Mouse (Mus musculus): ENCODE measurements around the gene Scn11a. TPM values are rescaled to one million over a fixed set of nuclear protein-coding genes. Genes with fewer than 3 reads are reported as not detected.

Scn11a gene
- total RNA-seq (2014; rRNA removed) (0.46 and 0.57 TPM in 2 replicates), polyA plus RNA-seq (2015; fragmentation: Nextera tagmentation; extraction: Ambion mirVana) (0.05 and 0.21 TPM in 2 replicates)

DNA sequence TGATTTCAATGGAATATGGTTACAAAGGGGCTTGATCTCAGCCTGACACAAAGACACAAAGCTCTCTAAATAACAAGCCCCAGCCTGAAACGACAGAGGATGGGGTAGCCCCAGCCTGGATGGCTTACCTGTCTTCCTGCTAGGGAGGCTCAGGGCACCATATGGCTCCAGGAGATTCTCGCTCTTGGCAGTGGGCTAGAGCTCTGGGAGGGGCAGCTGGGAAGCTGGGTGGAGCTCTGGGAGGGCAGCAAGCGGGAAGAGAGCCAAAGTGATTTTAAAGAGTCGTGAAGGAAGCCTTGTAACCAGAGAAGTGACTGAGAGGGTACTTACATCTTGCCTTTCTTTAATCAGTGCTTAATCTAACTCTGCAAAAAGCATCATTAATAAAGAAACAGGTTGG, at the start of gene Scn11a:
TSS of gene Scn11a (minus strand) at position 160 of the 400 bp plus-strand sequence.
- no peaks in the 10 kb centered on the region for H3K4me1 ChIP-seq (ENCODE audit: insufficient read depth)
- DNase-seq: no peak
- H3K27ac ChIP-seq (ENCODE audit: low read depth, low read length): no peak within 1 kb of the TSS
- no peaks in the 10 kb centered on the region for H3K9me3 ChIP-seq (ENCODE audit: low read length)
- H3K9ac ChIP-seq: no peak within 1 kb of the TSS
- H3K27me3 ChIP-seq (ENCODE audit: insufficient read depth, low read length): no peaks in the 10 kb centered on the region
- H3K4me2 ChIP-seq (ENCODE audit: low read depth): no peak within 1 kb of the TSS
- H3K4me3 ChIP-seq (ENCODE audit: low read depth, low read length): no peak within 1 kb of the TSS
- no peak for ATAC-seq
- WGBS: 28% methylated on average over 4 of the region's 4 CpGs
- TF ChIP-seq CTCF (IDR thresholded peaks at IDR 0.05; ENCODE audit: low read depth): no peak
- no peaks in the 10 kb centered on the region for H3K36me3 ChIP-seq (ENCODE audit: insufficient read depth)

- 71% methylated on average over 8 of the region's 8 CpGs for WGBS
- H3K9ac ChIP-seq: no peak overlapping the region
Observed at GRCm38 (mm10) chr9:119854170-119854569, 28.9 kb upstream of the Scn11a start.

DNA sequence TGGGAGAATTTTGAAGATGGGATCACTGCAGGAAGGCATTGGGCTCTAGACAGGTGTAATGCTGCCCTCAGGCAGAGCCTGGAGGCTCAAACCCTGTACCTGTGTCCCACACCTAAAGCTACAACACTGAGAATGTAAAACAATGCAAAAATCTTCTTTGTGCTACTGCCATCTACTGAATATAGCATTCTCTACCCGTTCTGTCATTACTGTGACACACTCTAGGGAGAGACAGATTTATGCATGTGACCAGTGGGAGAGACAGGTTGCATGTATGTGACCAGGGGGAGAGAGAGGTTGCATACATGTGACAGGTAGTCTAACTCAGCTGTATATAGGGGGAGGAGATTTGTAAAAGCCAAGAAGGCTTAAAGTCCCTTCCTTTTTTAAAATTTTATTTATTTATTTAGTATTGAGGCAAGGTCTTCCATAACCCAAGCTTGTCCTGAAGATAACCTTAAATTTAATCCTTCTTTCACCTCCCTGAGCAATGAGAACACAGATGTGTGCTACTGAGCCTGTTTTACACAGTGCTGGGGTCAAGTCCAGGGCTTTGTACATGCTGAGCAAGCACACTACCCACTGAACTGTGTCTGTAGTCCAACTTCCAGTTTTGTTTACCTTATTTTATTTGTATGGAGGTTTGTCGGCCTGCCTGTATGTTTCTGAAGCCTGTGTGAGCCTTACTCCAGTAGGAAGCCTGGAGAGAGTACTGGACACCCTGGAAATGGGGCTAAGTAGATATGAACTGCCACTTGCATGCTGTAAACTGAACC, 28.0 kb upstream of the Scn11a start:
- peak; percentile 49 for TF ChIP-seq CTCF (IDR thresholded peaks at IDR 0.05; ENCODE audit: low read depth)
- Histone ChIP-seq H3K27me3 (ENCODE audit: insufficient read depth, low read length) (no peaks in the 10 kb centered on the region), H3K27ac (ENCODE audit: low read depth, low read length) (0 out of 2 replicates have a peak overlapping the region, but pooled peaks have one; percentile 15), H3K4me2 (ENCODE audit: low read depth) (no peak overlapping the region), H3K9me3 (ENCODE audit: low read length) (0 out of 2 replicates have a peak, but pooled peaks cover 7% of the 10 kb centered on the region), H3K4me3 (ENCODE audit: low read depth, low read length) (no peak overlapping the region), H3K4me1 (ENCODE audit: insufficient read depth) (0 out of 2 replicates have a peak, but pooled peaks cover 3% of the 10 kb centered on the region), H3K36me3 (ENCODE audit: insufficient read depth) (no peaks in the 10 kb centered on the region), H3K9ac (no peak overlapping the region)
- DNase-seq (no peak), ATAC-seq (peak; percentile 54; the same call in 1 of the 2 replicates)
- WGBS: 64% methylated on average over 2 of the region's 2 CpGs

More at GRCm38 (mm10) chr9:119854170-119854569, 28.9 kb upstream of the Scn11a start:
- Histone ChIP-seq H3K4me3 (ENCODE audit: low read depth, low read length) (no peak overlapping the region), H3K27ac (ENCODE audit: low read depth, low read length) (no peak overlapping the region), H3K4me1 (ENCODE audit: insufficient read depth) (0 out of 2 replicates have a peak, but pooled peaks cover 3% of the 10 kb centered on the region), H3K4me2 (ENCODE audit: low read depth) (no peak overlapping the region), H3K36me3 (ENCODE audit: insufficient read depth) (no peaks in the 10 kb centered on the region), H3K9me3 (ENCODE audit: low read length) (0 out of 2 replicates have a peak, but pooled peaks cover 7% of the 10 kb centered on the region), H3K27me3 (ENCODE audit: insufficient read depth, low read length) (no peaks in the 10 kb centered on the region)
- DNase-seq (no peak), ATAC-seq (no peak)
- TF ChIP-seq CTCF (IDR thresholded peaks at IDR 0.05; ENCODE audit: low read depth): no peak

DNA sequence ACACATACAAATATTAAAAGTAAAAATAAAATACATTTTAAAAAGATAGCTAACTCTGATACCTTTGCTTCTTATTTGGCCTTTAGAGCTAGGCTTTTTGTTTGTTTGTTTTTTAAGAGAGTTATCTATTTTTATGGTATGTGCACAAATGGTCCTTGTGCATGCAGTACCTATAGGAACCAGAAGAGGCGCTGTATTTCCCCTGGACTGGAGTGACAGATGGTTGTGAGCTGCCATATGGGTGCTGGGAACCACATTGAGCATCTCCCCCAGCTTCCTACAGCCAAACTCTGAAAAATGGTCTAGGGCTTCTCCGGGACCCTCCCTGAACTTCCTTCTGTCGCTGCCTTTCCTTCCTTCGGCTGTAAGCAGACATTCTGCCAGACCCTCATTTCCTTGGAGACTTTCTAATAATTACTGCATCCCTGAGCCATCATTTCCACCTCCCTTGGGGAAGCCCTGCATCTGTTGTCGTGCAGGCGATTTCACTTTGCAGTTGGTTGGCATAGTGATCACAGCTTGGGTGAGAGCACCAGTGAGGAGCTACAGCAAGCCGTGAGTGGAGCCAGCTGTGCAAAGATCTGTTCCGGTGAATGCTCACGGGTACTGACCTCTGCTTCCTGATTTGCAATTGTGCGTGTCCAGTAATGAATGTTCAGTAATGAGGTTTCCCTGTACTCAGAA, 27.2 kb upstream of the Scn11a start:
- Histone ChIP-seq H3K9ac (no peak overlapping the region), H3K4me2 (ENCODE audit: low read depth) (no peak overlapping the region), H3K4me1 (ENCODE audit: insufficient read depth) (0 out of 2 replicates have a peak, but pooled peaks cover 3% of the 10 kb centered on the region), H3K27ac (ENCODE audit: low read depth, low read length) (0 out of 2 replicates have a peak overlapping the region, but pooled peaks have one; percentile 15), H3K27me3 (ENCODE audit: insufficient read depth, low read length) (no peaks in the 10 kb centered on the region), H3K36me3 (ENCODE audit: insufficient read depth) (no peaks in the 10 kb centered on the region), H3K9me3 (ENCODE audit: low read length) (0 out of 2 replicates have a peak, but pooled peaks cover 6% of the 10 kb centered on the region), H3K4me3 (ENCODE audit: low read depth, low read length) (no peak overlapping the region)
- peak; percentile 78 for ATAC-seq
- peak; percentile 68 for DNase-seq
- TF ChIP-seq CTCF (IDR thresholded peaks at IDR 0.05; ENCODE audit: low read depth): peak; percentile 57
- 43% methylated on average over 10 of the region's 10 CpGs for WGBS

GRCm38 (mm10) chr9:119849214-119849613, 24.0 kb upstream of the Scn11a start:
- Histone ChIP-seq H3K4me3 (ENCODE audit: low read depth, low read length) (no peak overlapping the region), H3K9ac (no peak overlapping the region), H3K4me2 (ENCODE audit: low read depth) (no peak overlapping the region), H3K9me3 (ENCODE audit: low read length) (no peaks in the 10 kb centered on the region), H3K27ac (ENCODE audit: low read depth, low read length) (0 out of 2 replicates have a peak overlapping the region, but pooled peaks have one; percentile 5), H3K27me3 (ENCODE audit: insufficient read depth, low read length) (no peaks in the 10 kb centered on the region), H3K36me3 (ENCODE audit: insufficient read depth) (no peaks in the 10 kb centered on the region), H3K4me1 (ENCODE audit: insufficient read depth) (0 out of 2 replicates have a peak, but pooled peaks cover 3% of the 10 kb centered on the region)
- DNase-seq (peak; percentile 38), ATAC-seq (peak; percentile 32)
- 10% methylated on average over 8 of the region's 8 CpGs for WGBS
- TF ChIP-seq CTCF (IDR thresholded peaks at IDR 0.05; ENCODE audit: low read depth): no peak

GRCm38 (mm10) chr9:119848671-119849070, 23.4 kb upstream of the Scn11a start:
- ATAC-seq (no peak), DNase-seq (no peak)
- H3K4me2 ChIP-seq (ENCODE audit: low read depth): no peak overlapping the region
- 27% methylated on average over 7 of the region's 7 CpGs for WGBS
- no peaks in the 10 kb centered on the region for H3K9me3 ChIP-seq (ENCODE audit: low read length)
- H3K4me3 ChIP-seq (ENCODE audit: low read depth, low read length): no peak overlapping the region
- no peak for TF ChIP-seq CTCF (IDR thresholded peaks at IDR 0.05; ENCODE audit: low read depth)
- H3K9ac ChIP-seq: no peak overlapping the region
- H3K27ac ChIP-seq (ENCODE audit: low read depth, low read length): 0 out of 2 replicates have a peak overlapping the region, but pooled peaks have one; percentile 5
- 0 out of 2 replicates have a peak, but pooled peaks cover 3% of the 10 kb centered on the region for H3K4me1 ChIP-seq (ENCODE audit: insufficient read depth)
- no peaks in the 10 kb centered on the region for H3K36me3 ChIP-seq (ENCODE audit: insufficient read depth)
- H3K27me3 ChIP-seq (ENCODE audit: insufficient read depth, low read length): no peaks in the 10 kb centered on the region

Measured in forebrain, postnatal 0 days (tissue).